Mouse (Mus musculus) forebrain, embryonic 12.5 days (tissue): ENCODE measurements at regions not wholly inside any gene's neighbourhood (a gene's known extent, or its start where the extent isn't known, plus 50 kb on each side); places are given as distances from the start of the nearest gene placed in this dataset.
A peak's percentile ranks its signal among the peaks of the same experiment; 100 is the strongest.
"Not testable (repeated sequence)": the region's sequence is repeated elsewhere in the genome, so short reads cannot be mapped to it uniquely, and the experiment has no call there.

ENCODE experiments used
- ATAC-seq: fragments of 200-750 bp; cut with Nextera tagmentation; 2 replicates; pipeline ENCODE4 v1.8.0; 2017; ENCODE audit warnings: moderate TSS enrichment; ENCODE audit not compliant: low FRiP score
- H3K27ac ChIP-seq: fragments of 300-500 bp; sonication (generic); 2 replicates; pipeline ENCODE4 v1.5.1; 2016; ENCODE audit warnings: mild to moderate bottlenecking
- H3K27me3 ChIP-seq: fragments of 300-500 bp; sonication (generic); 2 replicates; pipeline ENCODE4 v1.6.1; 2016; ENCODE audit warnings: mild to moderate bottlenecking
- H3K36me3 ChIP-seq: fragments of 300-500 bp; sonication (generic); replicated peaks from 2 replicates; pipeline ENCODE4 v1.6.1; 2016; ENCODE audit warnings: mild to moderate bottlenecking
- H3K4me1 ChIP-seq: fragments of 300-500 bp; sonication (generic); 2 replicates; pipeline ENCODE4 v1.6.1; 2016
- H3K4me2 ChIP-seq: fragments of 300-500 bp; sonication (generic); 2 replicates; pipeline ENCODE4 v1.6.1; 2016; ENCODE audit warnings: mild to moderate bottlenecking, moderate library complexity
- H3K4me3 ChIP-seq: fragments of 300-500 bp; sonication (generic); replicated peaks from 2 replicates; pipeline ENCODE4 v1.5.1; 2016; ENCODE audit warnings: mild to moderate bottlenecking
- H3K9ac ChIP-seq: fragments of 300-500 bp; sonication (generic); 2 replicates; pipeline ENCODE4 v1.6.1; 2016; ENCODE audit warnings: mild to moderate bottlenecking
- H3K9me3 ChIP-seq: fragments of 300-500 bp; sonication (generic); 2 replicates; pipeline ENCODE4 v1.6.1; 2016
- WGBS: fragments of 180-500 bp; shearing (Covaris S2); methylation state at CpG from one replicate; pipeline ENCODE4 v1.1.7; 2016; 5-methylcytosine and 5-hydroxymethylcytosine counted together

DNA sequence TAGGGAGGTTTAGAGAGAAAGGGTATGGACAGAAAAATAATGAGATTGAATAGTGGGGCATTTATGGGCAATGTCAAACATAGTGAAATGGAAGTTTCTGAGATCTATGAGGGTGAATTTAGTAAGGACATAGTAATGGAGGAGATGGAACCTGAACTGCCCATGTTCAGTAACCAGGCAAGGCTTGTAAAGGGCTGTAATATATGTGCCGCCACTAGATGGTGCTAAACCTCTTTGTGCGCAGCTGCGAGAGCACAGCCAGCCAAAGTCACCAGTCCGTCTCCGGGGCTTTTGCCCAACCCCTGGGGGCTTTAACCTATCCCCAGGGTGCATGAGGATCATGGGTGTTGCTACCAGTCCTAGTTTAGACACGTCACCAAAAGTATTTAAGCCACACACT, 77.7 kb upstream of the Vmn2r25 start:
- not testable (repeated sequence) for H3K4me2 ChIP-seq, H3K9me3 ChIP-seq, H3K4me1 ChIP-seq, H3K27me3 ChIP-seq, H3K4me3 ChIP-seq, H3K27ac ChIP-seq, H3K9ac ChIP-seq, H3K36me3 ChIP-seq
- 6% methylated on average over 5 of the region's 6 CpGs for WGBS
- ATAC-seq = peak; percentile 77; the same call in 1 of the 2 replicates

DNA sequence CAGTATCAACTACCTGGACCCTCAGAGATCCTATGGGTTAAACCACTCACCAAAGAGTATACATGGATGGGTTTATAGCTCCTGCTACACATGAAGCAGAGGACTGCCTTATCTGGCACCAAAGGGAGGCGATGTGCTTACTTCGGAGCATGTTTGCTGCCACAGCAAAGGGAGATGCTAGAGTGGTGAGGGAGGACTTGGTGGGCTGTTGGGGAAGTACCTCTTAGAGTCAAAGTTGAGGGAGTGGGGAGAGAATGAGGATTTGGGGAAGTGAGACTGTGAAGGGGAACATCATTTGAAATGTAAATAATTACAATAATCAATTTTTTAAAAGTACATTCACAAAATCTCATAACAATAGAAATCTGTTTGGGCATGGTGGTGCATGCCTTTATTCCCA, 84.7 kb upstream of the Vmn2r25 start:
- no peak overlapping the region for H3K4me2 ChIP-seq
- no peaks in the 10 kb centered on the region for H3K4me1 ChIP-seq
- H3K9ac ChIP-seq = no peak overlapping the region
- H3K9me3 ChIP-seq = no peaks in the 10 kb centered on the region
- no peak overlapping the region for H3K27ac ChIP-seq
- H3K4me3 ChIP-seq = no peak overlapping the region
- H3K36me3 ChIP-seq = no peaks in the 10 kb centered on the region
- ATAC-seq = no peak
- no peaks in the 10 kb centered on the region for H3K27me3 ChIP-seq
- WGBS = 84% methylated on average over 2 of the region's 2 CpGs

DNA sequence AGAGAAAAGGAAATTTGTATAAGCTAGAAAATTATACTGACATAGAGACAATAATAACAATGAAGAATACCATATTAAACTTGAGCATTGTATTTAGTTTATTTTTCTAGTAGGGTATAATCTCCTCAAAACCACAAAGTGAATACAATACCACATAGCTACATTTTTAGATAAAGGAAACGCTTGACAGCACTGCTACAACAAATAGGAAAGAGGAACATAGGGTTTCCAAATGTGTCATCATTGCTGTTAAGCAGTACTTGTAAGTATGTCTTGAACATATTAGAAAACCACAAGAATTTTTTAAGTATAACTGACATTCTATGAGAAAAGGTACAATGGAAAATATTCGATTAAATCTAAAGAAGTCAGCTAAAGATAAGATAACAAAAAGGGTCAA, 63.0 kb upstream of the Vmn2r26 start:
- Histone ChIP-seq H3K36me3 (no peaks in the 10 kb centered on the region), H3K9me3 (no peaks in the 10 kb centered on the region), H3K4me3 (no peak overlapping the region), H3K4me2 (no peak overlapping the region), H3K9ac (no peak overlapping the region), H3K27me3 (no peaks in the 10 kb centered on the region), H3K27ac (no peak overlapping the region), H3K4me1 (no peaks in the 10 kb centered on the region)
- no peak for ATAC-seq
- WGBS = 90% methylated on average over 2 of the region's 2 CpGs

DNA sequence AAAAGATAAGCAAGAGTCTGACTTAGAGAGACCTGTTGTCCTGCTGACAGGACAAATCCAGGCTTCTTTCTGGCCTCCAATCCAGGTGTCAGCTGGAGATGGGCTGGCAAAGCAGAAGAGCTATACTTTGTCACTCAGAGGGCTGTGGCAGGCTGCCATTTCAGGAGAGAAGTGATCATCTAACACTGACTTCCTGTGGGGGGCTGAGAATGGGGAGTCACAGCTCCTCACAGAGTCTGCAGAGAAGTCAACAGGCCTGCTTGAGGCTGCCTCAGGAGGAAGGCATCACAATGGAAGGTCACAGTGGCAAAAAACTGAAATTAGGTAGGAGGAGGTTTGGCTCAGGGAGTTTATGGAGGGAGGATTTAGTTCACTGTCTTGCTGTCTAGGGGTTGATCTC, 53.2 kb upstream of the Vmn2r26 start:
- Histone ChIP-seq H3K9ac (no peak overlapping the region), H3K27me3 (no peaks in the 10 kb centered on the region), H3K4me2 (no peak overlapping the region), H3K27ac (no peak overlapping the region), H3K4me1 (no peaks in the 10 kb centered on the region), H3K4me3 (no peak overlapping the region), H3K36me3 (no peaks in the 10 kb centered on the region), H3K9me3 (no peaks in the 10 kb centered on the region)
- no peak for ATAC-seq
